Mouse (Mus musculus): ENCODE data around the gene Rbfox2. TPM values are rescaled to one million over a fixed set of nuclear protein-coding genes. Genes with fewer than 3 reads are reported as not detected.
A peak's percentile ranks its signal among the peaks of the same experiment; 100 is the strongest.

Rbfox2 gene
- polyA plus RNA-seq, 1 experiment, result 18.7 TPM

GRCm38 (mm10) chr15:77331444-77331843, 24.6 kb upstream of the Rbfox2 start:
- no peaks in the 10 kb centered on the region; the same call in 1 of the 2 replicates for H3K4me1 ChIP-seq (ENCODE audit: control insufficient read depth, insufficient read depth, low read length)
- H3K36me3 ChIP-seq (ENCODE audit: control insufficient read depth, insufficient read depth, low read length), result no peaks in the 10 kb centered on the region
- TF ChIP-seq POLR2A (IDR thresholded peaks at IDR 0.05; ENCODE audit: low read depth, low read length) (no peak), CTCF (conservative IDR thresholded peaks at IDR 0.05; ENCODE audit: insufficient read depth, insufficient read length, low read depth, low read length) (no peak)
- H3K27ac ChIP-seq (ENCODE audit: insufficient read depth, low read depth, low read length), result no peak overlapping the region
- DNase-seq, result no peak
- WGBS, result 62% methylated on average over 4 of the region's 4 CpGs
- no peaks in the 10 kb centered on the region for H3K27me3 ChIP-seq (replicated peaks; ENCODE audit: control insufficient read depth, insufficient read depth, low read length)
- no peak overlapping the region for H3K4me3 ChIP-seq (ENCODE audit: insufficient read depth, low read depth, low read length)

DNA sequence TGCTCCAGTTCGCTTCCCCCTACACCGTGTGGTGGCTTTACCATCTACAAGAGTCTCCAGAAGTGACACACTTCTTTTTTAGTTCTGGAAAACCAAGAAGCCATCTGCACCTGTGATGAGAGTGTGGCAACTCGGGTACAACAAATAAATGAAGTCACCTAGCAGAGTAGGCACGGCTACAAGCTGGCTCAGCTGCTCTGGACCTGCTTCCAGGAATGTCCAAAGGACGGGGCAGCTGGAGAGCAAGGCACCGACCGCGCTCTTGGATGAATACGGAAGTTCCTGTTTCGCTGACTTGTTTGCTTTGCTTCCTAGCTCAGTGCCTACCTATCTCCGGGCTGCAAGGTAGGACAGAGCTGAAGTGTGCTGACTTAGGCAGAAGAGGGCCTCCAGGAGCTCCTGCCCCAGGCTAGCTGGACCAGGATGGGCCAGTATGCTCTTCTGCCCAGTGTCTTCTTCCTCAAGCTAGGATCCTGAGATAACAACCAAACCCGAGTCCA, 22.9 kb upstream of the Rbfox2 start:
- 73% methylated on average over 12 of the region's 12 CpGs for WGBS
- Histone ChIP-seq H3K4me1 (ENCODE audit: control insufficient read depth, insufficient read depth, low read length) (no peaks in the 10 kb centered on the region; the same call in 1 of the 2 replicates), H3K36me3 (ENCODE audit: control insufficient read depth, insufficient read depth, low read length) (no peaks in the 10 kb centered on the region), H3K27me3 (replicated peaks; ENCODE audit: control insufficient read depth, insufficient read depth, low read length) (no peaks in the 10 kb centered on the region), H3K27ac (ENCODE audit: insufficient read depth, low read depth, low read length) (no peak overlapping the region), H3K4me3 (ENCODE audit: insufficient read depth, low read depth, low read length) (no peak overlapping the region)
- TF ChIP-seq POLR2A (IDR thresholded peaks at IDR 0.05; ENCODE audit: low read depth, low read length) (no peak), CTCF (conservative IDR thresholded peaks at IDR 0.05; ENCODE audit: insufficient read depth, insufficient read length, low read depth, low read length) (no peak)
- no peak for DNase-seq

GRCm38 (mm10) chr15:77326361-77326760, 19.6 kb upstream of the Rbfox2 start:
- no peak overlapping the region for H3K4me3 ChIP-seq (ENCODE audit: insufficient read depth, low read depth, low read length)
- 76% methylated on average over 4 of the region's 4 CpGs for WGBS
- no peaks in the 10 kb centered on the region for H3K4me1 ChIP-seq (ENCODE audit: control insufficient read depth, insufficient read depth, low read length)
- no peak overlapping the region for H3K27ac ChIP-seq (ENCODE audit: insufficient read depth, low read depth, low read length)
- TF ChIP-seq CTCF (conservative IDR thresholded peaks at IDR 0.05; ENCODE audit: insufficient read depth, insufficient read length, low read depth, low read length) (no peak), POLR2A (IDR thresholded peaks at IDR 0.05; ENCODE audit: low read depth, low read length) (no peak)
- no peaks in the 10 kb centered on the region for H3K27me3 ChIP-seq (replicated peaks; ENCODE audit: control insufficient read depth, insufficient read depth, low read length)
- no peak for DNase-seq
- no peaks in the 10 kb centered on the region for H3K36me3 ChIP-seq (ENCODE audit: control insufficient read depth, insufficient read depth, low read length)

DNA sequence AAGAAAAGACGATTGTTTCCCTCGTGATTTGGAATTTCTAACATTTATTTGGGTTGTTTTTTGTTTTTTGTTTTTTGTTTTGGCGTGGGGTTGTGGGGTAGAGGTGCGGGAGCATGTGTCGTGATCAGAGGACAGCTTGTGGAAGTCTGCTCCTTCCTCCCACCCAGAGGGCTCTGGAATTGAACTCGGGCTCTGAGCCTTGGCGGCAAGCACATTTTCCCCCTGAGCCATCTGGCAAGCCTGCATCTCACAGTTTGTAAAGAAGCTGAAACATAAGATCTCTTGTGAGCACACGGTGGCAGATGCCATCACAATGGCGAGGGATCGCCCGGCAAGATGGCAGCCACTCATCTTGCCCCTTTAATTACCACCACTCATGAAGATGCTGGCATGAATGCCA, 17.6 kb upstream of the Rbfox2 start:
- no peak overlapping the region for H3K4me3 ChIP-seq (ENCODE audit: insufficient read depth, low read depth, low read length)
- H3K36me3 ChIP-seq (ENCODE audit: control insufficient read depth, insufficient read depth, low read length), result no peaks in the 10 kb centered on the region
- H3K4me1 ChIP-seq (ENCODE audit: control insufficient read depth, insufficient read depth, low read length), result no peaks in the 10 kb centered on the region
- H3K27ac ChIP-seq (ENCODE audit: insufficient read depth, low read depth, low read length), result no peak overlapping the region
- H3K27me3 ChIP-seq (replicated peaks; ENCODE audit: control insufficient read depth, insufficient read depth, low read length), result no peaks in the 10 kb centered on the region
- TF ChIP-seq POLR2A (IDR thresholded peaks at IDR 0.05; ENCODE audit: low read depth, low read length) (no peak), CTCF (conservative IDR thresholded peaks at IDR 0.05; ENCODE audit: insufficient read depth, insufficient read length, low read depth, low read length) (no peak)
- DNase-seq, result no peak
- 92% methylated on average over 11 of the region's 11 CpGs for WGBS

GRCm38 (mm10) chr15:77323226-77323625, 16.4 kb upstream of the Rbfox2 start:
- WGBS, result 69% methylated on average over 10 of the region's 10 CpGs
- TF ChIP-seq CTCF (conservative IDR thresholded peaks at IDR 0.05; ENCODE audit: insufficient read depth, insufficient read length, low read depth, low read length) (no peak), POLR2A (IDR thresholded peaks at IDR 0.05; ENCODE audit: low read depth, low read length) (no peak)
- DNase-seq, result peak; percentile 53

GRCm38 (mm10) chr15:77313701-77314100, 6.9 kb upstream of the Rbfox2 start:
- WGBS, result 39% methylated on average over 6 of the region's 6 CpGs
- Histone ChIP-seq H3K27ac (ENCODE audit: insufficient read depth, low read depth, low read length) (no peak overlapping the region), H3K36me3 (ENCODE audit: control insufficient read depth, insufficient read depth, low read length) (no peaks in the 10 kb centered on the region), H3K4me1 (ENCODE audit: control insufficient read depth, insufficient read depth, low read length) (peaks cover 3% of the 10 kb centered on the region; the same call in 1 of the 2 replicates), H3K27me3 (replicated peaks; ENCODE audit: control insufficient read depth, insufficient read depth, low read length) (no peaks in the 10 kb centered on the region), H3K4me3 (ENCODE audit: insufficient read depth, low read depth, low read length) (no peak overlapping the region)
- no peak for DNase-seq
- no peak for TF ChIP-seq CTCF (conservative IDR thresholded peaks at IDR 0.05; ENCODE audit: insufficient read depth, insufficient read length, low read depth, low read length)
- TF ChIP-seq POLR2A (IDR thresholded peaks at IDR 0.05; ENCODE audit: low read depth, low read length), result no peak

More at GRCm38 (mm10) chr15:77323226-77323625, 16.4 kb upstream of the Rbfox2 start:
- Histone ChIP-seq H3K36me3 (ENCODE audit: control insufficient read depth, insufficient read depth, low read length) (no peaks in the 10 kb centered on the region), H3K27me3 (replicated peaks; ENCODE audit: control insufficient read depth, insufficient read depth, low read length) (no peaks in the 10 kb centered on the region), H3K27ac (ENCODE audit: insufficient read depth, low read depth, low read length) (no peak overlapping the region), H3K4me3 (ENCODE audit: insufficient read depth, low read depth, low read length) (no peak overlapping the region), H3K4me1 (ENCODE audit: control insufficient read depth, insufficient read depth, low read length) (no peaks in the 10 kb centered on the region)

DNA sequence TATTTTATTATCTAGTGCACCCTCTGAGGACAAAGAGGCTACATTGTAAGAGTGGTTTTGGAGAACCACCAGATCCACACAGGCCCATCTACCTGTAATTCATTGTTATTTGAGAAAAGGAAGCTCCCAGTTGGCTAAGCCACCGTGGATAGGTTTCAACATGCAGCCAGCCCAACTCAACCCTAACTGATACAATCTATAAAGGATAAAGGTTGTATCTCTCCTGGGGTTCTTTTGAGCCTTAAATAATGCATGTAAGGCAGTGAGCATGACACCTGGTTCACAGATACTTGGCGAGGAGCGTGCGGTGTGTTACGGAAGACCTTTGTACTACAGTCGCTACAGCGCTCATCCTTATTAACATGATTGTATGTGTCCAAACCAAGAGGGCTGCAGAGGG, 6.0 kb upstream of the Rbfox2 start:
- no peak for TF ChIP-seq POLR2A (IDR thresholded peaks at IDR 0.05; ENCODE audit: low read depth, low read length)
- no peak for TF ChIP-seq CTCF (conservative IDR thresholded peaks at IDR 0.05; ENCODE audit: insufficient read depth, insufficient read length, low read depth, low read length)
- peaks cover 3% of the 10 kb centered on the region; the same call in 1 of the 2 replicates for H3K4me1 ChIP-seq (ENCODE audit: control insufficient read depth, insufficient read depth, low read length)
- 93% methylated on average over 7 of the region's 7 CpGs for WGBS
- no peak overlapping the region for H3K4me3 ChIP-seq (ENCODE audit: insufficient read depth, low read depth, low read length)
- no peak for DNase-seq
- no peaks in the 10 kb centered on the region for H3K27me3 ChIP-seq (replicated peaks; ENCODE audit: control insufficient read depth, insufficient read depth, low read length)
- H3K27ac ChIP-seq (ENCODE audit: insufficient read depth, low read depth, low read length), result no peak overlapping the region
- no peaks in the 10 kb centered on the region for H3K36me3 ChIP-seq (ENCODE audit: control insufficient read depth, insufficient read depth, low read length)
